Mouse (Mus musculus) limb, embryonic 12.5 days (tissue): ENCODE measurements at regions not wholly inside any gene's neighbourhood (a gene's known extent, or its start where the extent isn't known, plus 50 kb on each side); places are given as distances from the start of the nearest gene placed in this dataset. TPM values are rescaled to one million over a fixed set of nuclear protein-coding genes. Genes with fewer than 3 reads are reported as not detected.

Experiments used
- ATAC-seq: fragments of 200-750 bp; cut with Nextera tagmentation; 2 replicates; pipeline ENCODE4 v1.8.0; 2017; ENCODE audit warnings: low read depth, moderate TSS enrichment; ENCODE audit not compliant: insufficient number of reproducible peaks, insufficient read depth, low FRiP score, low TSS enrichment
- H3K27ac ChIP-seq: fragments of 300-500 bp; sonication (generic); 2 replicates; pipeline ENCODE4 v1.5.1; 2016; ENCODE audit warnings: mild to moderate bottlenecking, moderate library complexity
- H3K27me3 ChIP-seq: fragments of 300-500 bp; sonication (generic); 2 replicates; pipeline ENCODE4 v1.6.1; 2016; ENCODE audit warnings: mild to moderate bottlenecking, moderate library complexity
- H3K36me3 ChIP-seq: fragments of 300-500 bp; sonication (generic); 2 replicates; pipeline ENCODE4 v1.6.1; 2016; ENCODE audit warnings: mild to moderate bottlenecking, moderate library complexity
- H3K4me1 ChIP-seq: fragments of 300-500 bp; sonication (generic); replicated peaks from 2 replicates; pipeline ENCODE4 v1.6.1; 2016
- H3K4me2 ChIP-seq: fragments of 300-500 bp; sonication (generic); 2 replicates; pipeline ENCODE4 v1.6.1; 2016; ENCODE audit warnings: mild to moderate bottlenecking, moderate library complexity
- H3K4me3 ChIP-seq: fragments of 300-500 bp; sonication (generic); replicated peaks from 2 replicates; pipeline ENCODE4 v1.5.1; 2016; ENCODE audit warnings: mild to moderate bottlenecking
- H3K9ac ChIP-seq: fragments of 300-500 bp; sonication (generic); replicated peaks from 2 replicates; pipeline ENCODE4 v1.6.1; 2016; ENCODE audit warnings: mild to moderate bottlenecking, moderate library complexity
- H3K9me3 ChIP-seq: fragments of 300-500 bp; sonication (generic); 2 replicates; pipeline ENCODE4 v1.6.1; 2016; ENCODE audit warnings: mild to moderate bottlenecking, moderate library complexity
- WGBS: fragments of 180-500 bp; shearing (Covaris S2); methylation state at CpG from one replicate; pipeline ENCODE4 v1.1.7; 2016; 5-methylcytosine and 5-hydroxymethylcytosine counted together
- microRNA counts: library from miRNA; unstranded; fragments of <30 nt; microRNA quantifications from one replicate; lab custom pipeline; 2017
- microRNA-seq: library from miRNA; unstranded; fragments of <30 nt; microRNA quantifications from one replicate; pipeline ENCODE4, GENCODE M21; 2017

DNA sequence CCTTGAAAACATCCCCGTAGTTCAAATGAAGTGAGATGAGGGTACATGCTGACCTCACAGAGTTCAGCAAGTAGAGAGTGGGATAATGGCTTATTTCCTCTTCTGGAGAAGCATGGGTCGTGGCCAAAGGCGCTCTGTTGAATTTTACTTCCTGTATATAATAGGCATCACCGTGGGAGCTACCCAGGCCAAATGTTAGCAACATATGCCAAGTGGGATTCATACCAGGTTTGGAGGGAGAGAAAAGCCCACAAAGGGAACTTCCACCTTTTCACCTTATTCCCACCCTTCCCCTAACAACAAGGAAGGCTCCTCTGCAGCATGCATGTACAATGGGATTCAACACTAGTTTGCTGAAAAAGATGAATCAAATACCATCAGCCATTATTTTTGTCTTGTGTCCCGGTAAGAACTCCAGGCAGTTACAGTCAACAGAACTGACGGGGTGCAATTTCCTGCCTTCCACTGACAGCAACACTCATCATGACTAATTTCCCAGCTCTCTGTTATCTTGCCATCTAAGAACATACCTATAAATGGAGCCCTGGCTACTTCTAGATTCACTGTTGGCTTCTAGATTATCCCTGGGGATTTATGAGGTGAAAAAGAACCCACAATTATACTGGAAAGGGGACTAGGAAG, 59.4 kb upstream of the Tll1 start:
- H3K36me3 ChIP-seq = no peaks in the 10 kb centered on the region
- no peaks in the 10 kb centered on the region for H3K4me1 ChIP-seq
- no peak overlapping the region for H3K4me2 ChIP-seq
- 60% methylated on average over 6 of the region's 6 CpGs for WGBS
- H3K4me3 ChIP-seq = no peak overlapping the region
- H3K27ac ChIP-seq = no peak overlapping the region
- ATAC-seq = no peak
- no peak overlapping the region for H3K9ac ChIP-seq
- no peaks in the 10 kb centered on the region for H3K9me3 ChIP-seq
- no peaks in the 10 kb centered on the region for H3K27me3 ChIP-seq

MicroRNAs in the stretch of these regions (microRNA counts, 519-probe panel; counts per million panel counts)
- microRNA mmu-miR-710 (lab: Ali Mortazavi, UCI) = 2,628 counts per million, percentile 11 among the panel's probes with 10 or more counts

Small RNA genes lying in the stretch of these regions (microRNA-seq; reads per million reads assigned to microRNA genes)
- not detected for gene Mir710
